Mouse (Mus musculus) E14TG2a.4 (cell line): ENCODE results near the gene 4931406P16Rik.
"Not testable (repeated sequence)": the region's sequence is repeated elsewhere in the genome, so short reads cannot be mapped to it uniquely, and the experiment has no call there.

Source experiments
- H3K27me3 ChIP-seq: 2 replicates; pipeline ENCODE4 v1.6.1; 2014; ENCODE audit warnings: low read length, control low read depth; ENCODE audit not compliant: insufficient read depth
- H3K36me3 ChIP-seq: 2 replicates; pipeline ENCODE4 v1.6.1; 2014; ENCODE audit warnings: low read length, control low read depth; ENCODE audit not compliant: insufficient read depth
- H3K4me1 ChIP-seq: replicated peaks from 2 replicates; pipeline ENCODE4 v1.6.1; 2014; ENCODE audit warnings: low read depth, low read length, control low read depth
- H3K4me3 ChIP-seq: replicated peaks from 2 replicates; pipeline ENCODE4 v1.5.1; 2014; ENCODE audit warnings: mild to moderate bottlenecking, low read length
- H3K9me3 ChIP-seq: 2 replicates; pipeline ENCODE4 v1.6.1; 2014; ENCODE audit warnings: low read length, control low read depth
- CTCF ChIP-seq: conservative IDR thresholded peaks from 2 replicates; pipeline ENCODE4 v1.5.1; 2014; ENCODE audit warnings: low read length
- NANOG ChIP-seq: IDR thresholded peaks from 2 replicates; pipeline ENCODE4 v1.6.1; 2014; ENCODE audit warnings: borderline replicate concordance, low read length, mixed read lengths
- POU5F1 ChIP-seq: IDR thresholded peaks from 2 replicates; pipeline ENCODE4 v1.6.1; 2014; ENCODE audit warnings: low read length, borderline replicate concordance

The 4931406P16Rik gene

DNA sequence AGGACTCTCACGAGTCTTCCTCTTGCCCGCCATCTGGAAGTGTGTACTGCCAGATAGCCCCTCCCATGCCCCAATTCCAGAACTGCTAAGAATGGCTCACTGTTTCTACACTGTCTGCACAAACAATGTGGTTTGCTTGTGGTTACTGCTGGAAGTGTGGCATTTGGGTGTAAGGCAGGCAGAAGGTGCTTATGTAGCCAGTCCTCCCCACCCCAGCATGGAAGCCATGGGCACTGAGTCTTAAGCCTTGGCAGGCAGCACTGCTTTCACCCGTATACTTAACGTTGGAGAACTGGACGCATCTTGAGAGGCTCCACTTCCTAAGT is 25.8 kb upstream of the 4931406P16Rik start:
- TF ChIP-seq CTCF = no peak
- no peak for TF ChIP-seq POU5F1
- TF ChIP-seq NANOG = no peak
- H3K27me3 ChIP-seq = no peaks in the 10 kb centered on the region
- H3K4me1 ChIP-seq = peaks cover 12% of the 10 kb centered on the region; the same call in 1 of the 2 replicates
- H3K9me3 ChIP-seq = no peaks in the 10 kb centered on the region
- no peak overlapping the region for H3K4me3 ChIP-seq
- peaks cover 53% of the 10 kb centered on the region for H3K36me3 ChIP-seq

DNA sequence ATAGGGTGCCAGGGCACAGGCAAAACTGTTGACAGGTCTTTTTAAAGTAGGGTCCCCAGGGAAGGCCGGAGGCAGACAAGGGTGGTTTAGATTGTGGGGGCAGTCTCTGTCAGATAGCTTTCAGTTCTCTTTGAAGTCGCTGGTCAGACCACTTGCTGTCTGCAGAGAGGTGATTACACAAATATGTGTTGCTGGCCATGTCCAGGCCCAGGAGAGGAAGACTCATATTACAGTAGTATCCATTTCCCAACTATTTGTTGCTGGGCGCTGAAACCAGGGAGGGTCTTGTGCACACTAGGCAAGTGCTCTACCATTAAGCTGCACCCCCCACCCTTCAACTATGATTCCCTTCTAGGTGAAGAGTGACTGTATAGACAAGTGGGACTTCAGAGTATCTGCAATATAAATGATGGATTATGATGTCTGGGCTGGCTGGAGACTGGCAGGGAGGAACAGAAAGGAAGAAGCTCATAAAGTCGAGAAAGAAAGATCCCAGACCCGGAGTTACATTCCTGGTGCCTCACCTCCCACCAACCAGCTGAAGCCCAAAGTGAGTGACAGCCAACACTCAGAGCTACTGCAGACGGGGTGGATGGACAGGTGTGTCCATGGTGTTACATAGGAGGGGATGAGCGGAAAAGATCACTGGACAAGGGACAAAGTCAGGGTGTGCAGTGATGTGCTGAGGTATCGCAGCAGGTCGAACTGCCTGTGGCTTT is 25.3 kb upstream of the 4931406P16Rik start:
- H3K4me3 ChIP-seq = no peak overlapping the region
- no peaks in the 10 kb centered on the region for H3K27me3 ChIP-seq
- peaks cover 12% of the 10 kb centered on the region; the same call in 1 of the 2 replicates for H3K4me1 ChIP-seq
- TF ChIP-seq POU5F1 (no peak), CTCF (no peak), NANOG (no peak)
- peaks cover 48% of the 10 kb centered on the region for H3K36me3 ChIP-seq
- H3K9me3 ChIP-seq = no peaks in the 10 kb centered on the region

DNA sequence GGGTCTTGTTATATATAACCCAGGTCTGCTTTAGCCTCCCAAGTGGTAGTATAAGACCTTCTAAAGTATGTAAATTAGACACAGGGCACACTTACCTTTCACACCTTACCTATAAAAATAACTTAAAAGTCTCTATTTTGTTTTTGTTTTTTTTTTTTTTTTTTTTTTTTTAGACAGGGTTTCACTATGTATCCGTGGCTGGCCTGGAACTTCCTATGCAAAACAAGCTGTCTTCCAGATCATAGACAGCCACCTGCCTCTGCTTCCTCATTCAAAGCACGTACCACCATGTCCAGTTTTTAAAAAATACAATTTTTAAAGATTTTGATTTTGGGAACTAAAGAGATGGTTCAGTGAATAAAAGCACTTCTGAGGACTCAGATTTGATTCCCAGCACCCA is 23.9 kb upstream of the 4931406P16Rik start:
- TF ChIP-seq POU5F1 (no peak), NANOG (no peak), CTCF (no peak)
- no peak overlapping the region for H3K4me3 ChIP-seq
- H3K36me3 ChIP-seq = peaks cover 35% of the 10 kb centered on the region
- no peaks in the 10 kb centered on the region for H3K9me3 ChIP-seq
- peaks cover 12% of the 10 kb centered on the region; the same call in 1 of the 2 replicates for H3K4me1 ChIP-seq
- H3K27me3 ChIP-seq = no peaks in the 10 kb centered on the region

DNA sequence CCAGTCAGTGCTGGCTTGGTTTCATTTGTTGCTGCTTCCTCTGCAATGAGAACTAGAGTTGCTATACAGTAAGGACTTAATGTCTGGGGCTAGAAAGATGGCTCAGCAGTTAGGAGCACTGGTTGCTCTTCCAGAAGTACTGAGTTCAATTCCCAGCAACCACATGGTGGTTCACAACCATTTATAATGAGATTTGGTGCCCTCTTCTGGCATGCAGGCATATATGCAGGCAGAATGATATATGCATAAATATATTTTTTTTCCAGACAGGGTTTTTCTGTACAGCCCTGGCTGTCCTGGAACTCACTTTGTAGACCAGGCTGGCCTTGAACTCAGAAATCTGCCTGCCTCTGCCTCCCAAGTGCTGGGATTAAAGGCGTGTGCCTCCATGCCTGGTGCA is 23.2 kb upstream of the 4931406P16Rik start:
- H3K9me3 ChIP-seq, H3K4me3 ChIP-seq, H3K27me3 ChIP-seq: not testable (repeated sequence)
- Histone ChIP-seq H3K4me1 (peaks cover 12% of the 10 kb centered on the region; the same call in 1 of the 2 replicates), H3K36me3 (peaks cover 28% of the 10 kb centered on the region)
- peak; percentile 39 for TF ChIP-seq CTCF

DNA sequence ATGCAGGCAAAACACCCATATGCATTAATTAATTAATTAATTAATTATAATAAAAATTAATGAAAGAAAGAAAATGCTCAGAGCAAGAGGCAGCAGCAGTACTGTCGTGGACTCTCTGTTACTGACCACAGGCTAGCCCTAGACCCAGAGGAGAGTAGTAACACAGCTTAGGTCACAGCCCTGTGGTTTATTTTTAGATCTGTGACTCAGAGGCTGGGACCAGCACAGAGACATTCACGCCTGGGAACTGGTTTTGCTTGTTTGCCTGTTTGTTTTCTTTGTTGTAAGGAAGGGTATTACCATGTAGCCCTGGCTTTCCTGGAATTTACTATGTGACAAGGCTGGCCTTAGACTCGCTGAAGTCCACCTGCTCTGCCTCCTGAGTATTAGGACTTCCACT is 14.1 kb upstream of the 4931406P16Rik start:
- no peak for TF ChIP-seq NANOG
- Histone ChIP-seq H3K27me3 (no peaks in the 10 kb centered on the region), H3K4me1 (no peaks in the 10 kb centered on the region), H3K4me3 (no peak overlapping the region), H3K9me3 (peaks cover 4% of the 10 kb centered on the region; the same call in 1 of the 2 replicates), H3K36me3 (no peaks in the 10 kb centered on the region)

DNA sequence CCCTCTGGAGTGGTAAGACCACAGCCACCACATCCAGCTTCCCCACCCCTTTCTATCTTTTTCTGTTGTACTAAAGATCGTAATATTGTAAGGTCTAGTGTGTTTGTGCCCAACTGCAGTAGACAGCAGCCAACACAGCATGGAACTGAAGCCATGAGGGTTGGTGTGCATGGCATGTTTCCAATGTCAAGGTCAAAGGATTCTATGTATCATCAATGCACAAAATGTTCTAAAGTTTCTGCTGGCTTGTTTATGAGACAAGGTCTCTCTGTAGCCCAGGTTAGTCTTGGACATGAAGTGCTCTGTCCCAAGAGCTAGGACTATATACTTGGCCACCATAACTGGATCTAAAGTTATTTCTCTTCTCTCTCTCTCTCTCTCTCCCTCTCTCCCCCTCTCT is 11.5 kb upstream of the 4931406P16Rik start:
- no peak for TF ChIP-seq NANOG
- Histone ChIP-seq H3K36me3 (no peaks in the 10 kb centered on the region), H3K9me3 (peaks cover 4% of the 10 kb centered on the region; the same call in 1 of the 2 replicates), H3K4me3 (no peak overlapping the region), H3K27me3 (no peaks in the 10 kb centered on the region), H3K4me1 (no peaks in the 10 kb centered on the region)

DNA sequence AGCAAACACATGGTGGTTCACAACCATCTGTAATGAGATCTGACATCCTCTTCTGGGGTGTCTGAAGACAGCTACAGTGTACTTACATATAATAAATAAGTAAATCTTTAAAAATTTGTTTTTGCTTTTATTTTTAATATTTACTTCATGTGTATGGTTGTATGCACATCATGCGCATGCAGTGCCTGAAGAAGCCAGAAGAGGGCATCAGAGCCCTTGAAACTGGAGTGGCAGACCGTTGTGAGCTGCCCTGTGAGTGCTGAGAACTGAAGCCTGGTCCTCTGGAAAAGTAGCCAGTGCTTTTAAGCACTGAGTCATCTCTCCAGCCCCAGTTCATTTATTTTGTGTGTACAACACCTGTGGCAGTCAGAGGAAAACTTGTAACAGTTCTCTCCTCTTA is 10.7 kb upstream of the 4931406P16Rik start:
- no peaks in the 10 kb centered on the region for H3K36me3 ChIP-seq
- H3K4me3 ChIP-seq = no peak overlapping the region
- H3K27me3 ChIP-seq = no peaks in the 10 kb centered on the region
- peaks cover 4% of the 10 kb centered on the region; the same call in 1 of the 2 replicates for H3K9me3 ChIP-seq
- no peak for TF ChIP-seq POU5F1
- peak; percentile 60 for TF ChIP-seq CTCF
- TF ChIP-seq NANOG = no peak
- no peaks in the 10 kb centered on the region for H3K4me1 ChIP-seq

DNA sequence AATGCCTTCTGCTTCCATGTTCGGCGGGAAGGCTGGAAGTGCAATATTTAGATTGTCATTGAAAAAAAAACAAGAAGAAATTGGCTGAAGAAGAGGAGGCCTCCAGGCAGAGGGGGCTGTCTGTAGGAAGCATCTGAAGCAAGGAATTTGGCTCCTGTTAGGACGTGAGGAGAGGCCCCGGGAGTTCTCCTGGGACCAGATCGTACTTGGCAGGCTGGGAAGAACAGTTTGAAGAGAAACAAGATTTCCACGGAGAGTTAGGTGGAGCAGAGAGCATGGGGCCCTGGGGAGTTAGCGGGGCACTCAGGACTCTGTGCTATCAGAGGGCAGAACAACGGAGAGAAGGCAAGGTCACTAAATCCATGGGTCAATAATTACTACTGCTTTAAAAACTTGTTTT is 10.0 kb upstream of the 4931406P16Rik start:
- Histone ChIP-seq H3K9me3 (peaks cover 4% of the 10 kb centered on the region; the same call in 1 of the 2 replicates), H3K36me3 (no peaks in the 10 kb centered on the region), H3K27me3 (no peaks in the 10 kb centered on the region), H3K4me1 (no peaks in the 10 kb centered on the region), H3K4me3 (no peak overlapping the region)
- no peak for TF ChIP-seq POU5F1
- no peak for TF ChIP-seq CTCF
- TF ChIP-seq NANOG = no peak

DNA sequence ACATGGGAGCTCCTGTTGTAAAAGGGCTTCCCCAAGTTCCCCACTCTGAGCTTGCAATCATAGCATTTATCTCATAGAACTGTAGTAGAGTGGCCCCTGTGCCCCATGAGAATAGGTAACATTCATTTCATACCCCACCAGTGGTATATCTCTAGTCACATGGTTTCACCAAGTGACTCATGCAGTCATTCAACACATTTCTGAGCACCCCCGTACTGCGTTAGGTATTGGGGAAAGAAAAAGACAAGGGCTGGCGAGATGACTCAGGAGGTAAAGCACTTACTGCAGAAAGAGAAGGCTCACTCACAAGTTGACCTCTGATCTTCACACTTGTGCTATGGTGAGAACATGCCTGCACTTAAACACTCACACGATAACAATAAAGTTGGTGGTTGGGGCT is 8.6 kb upstream of the 4931406P16Rik start:
- Histone ChIP-seq H3K9me3 (peaks cover 4% of the 10 kb centered on the region; the same call in 1 of the 2 replicates), H3K27me3 (no peaks in the 10 kb centered on the region), H3K36me3 (no peaks in the 10 kb centered on the region), H3K4me1 (no peaks in the 10 kb centered on the region; the same call in 1 of the 2 replicates), H3K4me3 (no peak overlapping the region)
- TF ChIP-seq CTCF (no peak), POU5F1 (no peak)
